Comparison of ENCODE assay signal across 15 mouse cellular contexts in the genomic region with DNA sequence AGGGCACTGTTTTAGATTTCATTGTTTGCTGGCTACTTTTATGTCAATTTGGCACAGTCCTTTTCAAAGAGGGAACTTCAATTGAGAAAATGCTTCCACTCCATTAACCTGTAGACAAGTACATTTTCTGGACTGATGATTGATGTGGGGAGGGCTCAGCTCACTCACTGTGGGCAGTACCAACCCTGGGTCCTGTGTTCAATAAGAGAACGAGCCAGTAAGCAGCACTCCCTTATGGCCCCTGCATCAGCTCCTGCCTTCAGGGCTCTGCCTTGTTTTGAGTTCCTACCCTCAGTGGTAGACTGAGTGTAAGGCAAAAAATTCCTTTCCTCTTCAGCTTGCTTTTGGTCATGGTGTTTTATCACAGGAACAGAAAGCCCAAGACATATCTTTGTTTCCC.
"Had no signal": no experiment of that assay in that cellular context is flagged by ENCODE, and none has a peak within 500 bp of the region (broad histone marks: within the 10 kb centered on the region; RNA-seq: fewer than 3 reads in every experiment).

No protein-coding gene starts in this region.

- H3K4me3 ChIP-seq: neural tube, embryonic 13.5 days; stomach, embryonic 15.5 days had no signal

- DNase-seq: retina, postnatal 1 day; right cerebral cortex, adult 18-20 months; right cerebral cortex, postnatal 14 days; right cerebral cortex, postnatal 25 days; right cerebral cortex, postnatal 4 days; spleen, adult 18-20 months; thymus, adult 18-20 months; thymus, adult 2 months; thymus, postnatal 14 days; thymus, postnatal 25 days; thymus, postnatal 36 days; thymus, postnatal 4 days had no signal

- H3K4me2 ChIP-seq: neural tube, embryonic 13.5 days; stomach, embryonic 15.5 days had no signal

- H3K27me3 ChIP-seq: neural tube, embryonic 13.5 days; stomach, embryonic 15.5 days had no signal

- H3K4me1 ChIP-seq: stomach, embryonic 15.5 days had no signal

- H3K27ac ChIP-seq: neural tube, embryonic 13.5 days; stomach, embryonic 15.5 days; stomach, postnatal 0 days had no signal

- H3K9me3 ChIP-seq: neural tube, embryonic 13.5 days; stomach, embryonic 15.5 days had no signal

- H3K9ac ChIP-seq: neural tube, embryonic 13.5 days; stomach, embryonic 15.5 days had no signal
